Mouse (Mus musculus) left cerebral cortex, adult 8-10 months (tissue): ENCODE measurements at regions not wholly inside any gene's neighbourhood (a gene's known extent, or its start where the extent isn't known, plus 50 kb on each side); places are given as distances from the start of the nearest gene placed in this dataset.
A peak's percentile ranks its signal among the peaks of the same experiment; 100 is the strongest.
"Not testable (repeated sequence)": the region's sequence is repeated elsewhere in the genome, so short reads cannot be mapped to it uniquely, and the experiment has no call there.

Source experiments
- DNase-seq, 2 experiments: peaks; one replicate each; pipeline ENCODE4 v3.0.0; 2022; ENCODE audit warnings: low spot score in 2 of 2

GRCm38 (mm10) chr7:138758386-138758785 lies 87.5 kb upstream of the Ppp2r2d start:
- no peak for DNase-seq

- no peak for DNase-seq
These were observed 97.4 kb upstream of the Ppp2r2d start for GRCm38 (mm10) chr7:138748442-138748841.

- DNase-seq = no peak
These were observed 99.3 kb upstream of the Ppp2r2d start for GRCm38 (mm10) chr7:138746616-138747015.

- DNase-seq = no peak
These were observed 103.4 kb upstream of the Ppp2r2d start for GRCm38 (mm10) chr7:138742516-138742845.

- DNase-seq = no peak
These were observed 103.9 kb upstream of the Ppp2r2d start for GRCm38 (mm10) chr7:138741816-138742515.

- peak in 1 of 2 experiments; percentile 10 for DNase-seq
These were observed 111.6 kb upstream of the Ppp2r2d start for GRCm38 (mm10) chr7:138734254-138734653.

- no peak for DNase-seq
These were observed 121.0 kb upstream of the Ppp2r2d start for GRCm38 (mm10) chr7:138724829-138725228.

GRCm38 (mm10) chr7:138719608-138720007 lies 126.3 kb upstream of the Ppp2r2d start:
- DNase-seq = no peak

GRCm38 (mm10) chr7:138719115-138719514 lies 126.8 kb upstream of the Ppp2r2d start:
- DNase-seq = no peak

GRCm38 (mm10) chr7:138714731-138715130 lies 131.1 kb upstream of the Ppp2r2d start:
- no peak for DNase-seq

- no peak for DNase-seq
These were observed 137.5 kb upstream of the Ppp2r2d start for GRCm38 (mm10) chr7:138708373-138708772.

- not testable (repeated sequence) for DNase-seq
These were observed 146.3 kb upstream of the Ppp2r2d start for GRCm38 (mm10) chr7:138699599-138699998.

- DNase-seq = no peak
These were observed 163.7 kb upstream of the Ppp2r2d start for GRCm38 (mm10) chr7:138682161-138682560.

GRCm38 (mm10) chr7:138680530-138680929 lies 165.3 kb upstream of the Ppp2r2d start:
- DNase-seq = no peak

GRCm38 (mm10) chr7:138679575-138679974 lies 166.3 kb upstream of the Ppp2r2d start:
- no peak for DNase-seq

- DNase-seq = no peak
These were observed 172.9 kb upstream of the Ppp2r2d start for GRCm38 (mm10) chr7:138672959-138673358.

- DNase-seq = peak in 1 of 2 experiments; percentile 26
These were observed 177.5 kb upstream of the Ppp2r2d start for GRCm38 (mm10) chr7:138668337-138668736.

GRCm38 (mm10) chr7:138660124-138660523 lies 185.8 kb upstream of the Ppp2r2d start:
- DNase-seq = no peak

- no peak for DNase-seq
These were observed 188.4 kb upstream of the Ppp2r2d start for GRCm38 (mm10) chr7:138657521-138657920.

GRCm38 (mm10) chr7:138657076-138657475 lies 188.8 kb upstream of the Ppp2r2d start:
- no peak for DNase-seq

GRCm38 (mm10) chr7:138655940-138656339 lies 189.9 kb upstream of the Ppp2r2d start:
- no peak for DNase-seq

GRCm38 (mm10) chr7:138650946-138651345 lies 194.9 kb upstream of the Ppp2r2d start:
- no peak for DNase-seq

- no peak for DNase-seq
These were observed 198.2 kb upstream of the Ppp2r2d start for GRCm38 (mm10) chr7:138647636-138648035.
